Mouse (Mus musculus) v-Abl transformed pro-B cells (cell line): ENCODE results near the gene Rfx8.
"Not testable (repeated sequence)": the region's sequence is repeated elsewhere in the genome, so short reads cannot be mapped to it uniquely, and the experiment has no call there.

Source experiments
- in situ Hi-C, 2 experiments: fragments of 400-800 bp; cut with MboI; formaldehyde crosslinking; loops; one replicate each; pipeline ENCODE4 v1.15.1; 2025; ENCODE audit not compliant: unreplicated experiment in 2 of 2

Gene Rfx8

GRCm38 (mm10) chr1:39654901-39655300 lies 65.9 kb downstream of the Rfx8 start:
- in situ Hi-C loops: not testable (repeated sequence)

GRCm38 (mm10) chr1:39653028-39653427 lies 67.8 kb downstream of the Rfx8 start:
- in situ Hi-C loops: no loop called here

- in situ Hi-C loops: no loop called here
Measured at GRCm38 (mm10) chr1:39651241-39651548, 69.6 kb downstream of the Rfx8 start, which contains the start of gene Creg2. Gene Creg2 (minus strand): TSS chr1:39651474.

- in situ Hi-C loops: no loop called here
Measured at GRCm38 (mm10) chr1:39650435-39651240, 70.2 kb downstream of the Rfx8 start.

GRCm38 (mm10) chr1:39649691-39650434 lies 70.9 kb downstream of the Rfx8 start:
- in situ Hi-C loops: loop anchor here in 1 of 2 experiments (25.0 kb wide), 1 partner anchor 638 kb away; no protein-coding TSS in a partner anchor

GRCm38 (mm10) chr1:39648584-39648983 lies 72.2 kb downstream of the Rfx8 start:
- in situ Hi-C loops: loop anchor here in 1 of 2 experiments (25.0 kb wide), 1 partner anchor 636 kb away; no protein-coding TSS in a partner anchor

GRCm38 (mm10) chr1:39645905-39646759 lies 74.7 kb downstream of the Rfx8 start:
- in situ Hi-C loops: loop anchor here in 1 of 2 experiments (25.0 kb wide), 1 partner anchor 634 kb away; no protein-coding TSS in a partner anchor

- in situ Hi-C loops: loop anchor here in 1 of 2 experiments (25.0 kb wide), 1 partner anchor 632 kb away; no protein-coding TSS in a partner anchor
Measured at GRCm38 (mm10) chr1:39644333-39644732, 76.5 kb downstream of the Rfx8 start.

GRCm38 (mm10) chr1:39641667-39642066 lies 79.1 kb downstream of the Rfx8 start:
- in situ Hi-C loops: loop anchor here in 1 of 2 experiments (25.0 kb wide), 1 partner anchor 629 kb away; no protein-coding TSS in a partner anchor

- in situ Hi-C loops: loop anchor here in 1 of 2 experiments (25.0 kb wide), 1 partner anchor 625 kb away; no protein-coding TSS in a partner anchor
Measured at GRCm38 (mm10) chr1:39637139-39637538, 83.7 kb downstream of the Rfx8 start.

GRCm38 (mm10) chr1:39636660-39637059 lies 84.1 kb downstream of the Rfx8 start:
- in situ Hi-C loops: loop anchor here in 1 of 2 experiments (25.0 kb wide), 1 partner anchor 624 kb away; no protein-coding TSS in a partner anchor

- in situ Hi-C loops: loop anchor here in 1 of 2 experiments (25.0 kb wide), 1 partner anchor 624 kb away; no protein-coding TSS in a partner anchor
Measured at GRCm38 (mm10) chr1:39636196-39636595, 84.6 kb downstream of the Rfx8 start.

- in situ Hi-C loops: loop anchor here in 1 of 2 experiments (25.0 kb wide), 1 partner anchor 616 kb away; no protein-coding TSS in a partner anchor
Measured at GRCm38 (mm10) chr1:39628606-39629005, 92.2 kb downstream of the Rfx8 start.

GRCm38 (mm10) chr1:39625491-39625890 lies 95.3 kb downstream of the Rfx8 start:
- in situ Hi-C loops: loop anchor here in 1 of 2 experiments (25.0 kb wide), 1 partner anchor 613 kb away; no protein-coding TSS in a partner anchor

- in situ Hi-C loops: no loop called here
Measured at GRCm38 (mm10) chr1:39623729-39624128, 97.1 kb downstream of the Rfx8 start.

GRCm38 (mm10) chr1:39623106-39623505 lies 97.7 kb downstream of the Rfx8 start:
- in situ Hi-C loops: no loop called here

- in situ Hi-C loops: loop anchor here (5.0 to 10.0 kb wide), 4 partner anchors 49 to 764 kb away; no protein-coding TSS in a partner anchor
Measured at GRCm38 (mm10) chr1:39618524-39618923, 102.3 kb downstream of the Rfx8 start.

- in situ Hi-C loops: loop anchor here (5.0 to 10.0 kb wide), 4 partner anchors 52 to 767 kb away; no protein-coding TSS in a partner anchor
Measured at GRCm38 (mm10) chr1:39615526-39615925, 105.3 kb downstream of the Rfx8 start.
